Mouse (Mus musculus) MEL-GATA-1-ER (cell line): Measurements from ENCODE around the gene Fosl2.
"Not testable (repeated sequence)": the region's sequence is repeated elsewhere in the genome, so short reads cannot be mapped to it uniquely, and the experiment has no call there.

Source experiments
- DNase-seq: peaks from one replicate; pipeline ENCODE4 v3.0.0-alpha.2; 2012; ENCODE audit warnings: low read depth; ENCODE audit errors: extremely low read depth

Gene Fosl2

GRCm38 (mm10) chr5:32177737-32178136 lies 42.1 kb downstream of the Fosl2 start:
- no peak for DNase-seq

- DNase-seq: not testable (repeated sequence)
Measured at GRCm38 (mm10) chr5:32178720-32179119, 43.1 kb downstream of the Fosl2 start.

GRCm38 (mm10) chr5:32182885-32183629 lies 47.5 kb downstream of the Fosl2 start:
- DNase-seq: no peak

GRCm38 (mm10) chr5:32187717-32188116 lies 52.1 kb downstream of the Fosl2 start:
- DNase-seq: no peak

- DNase-seq: no peak
Measured at GRCm38 (mm10) chr5:32191259-32191658, 55.7 kb downstream of the Fosl2 start.

- DNase-seq: no peak
Measured at GRCm38 (mm10) chr5:32192016-32192845, 56.6 kb downstream of the Fosl2 start.

GRCm38 (mm10) chr5:32194236-32194635 lies 58.6 kb downstream of the Fosl2 start:
- DNase-seq: no peak

GRCm38 (mm10) chr5:32195857-32196609 lies 60.4 kb downstream of the Fosl2 start:
- no peak for DNase-seq

- peak; percentile 90 for DNase-seq
Measured at GRCm38 (mm10) chr5:32197698-32198097, 62.1 kb downstream of the Fosl2 start.

- DNase-seq: no peak
Measured at GRCm38 (mm10) chr5:32199136-32199535, 63.5 kb downstream of the Fosl2 start.

- DNase-seq: no peak
Measured at GRCm38 (mm10) chr5:32199594-32199993, 64.0 kb downstream of the Fosl2 start.

GRCm38 (mm10) chr5:32204653-32205052 lies 69.1 kb downstream of the Fosl2 start:
- peak; percentile 17 for DNase-seq

GRCm38 (mm10) chr5:32206726-32207125 lies 71.1 kb downstream of the Fosl2 start:
- DNase-seq: no peak
